Mouse (Mus musculus) MEL (cell line): Measurements from ENCODE around the gene Xrcc1. TPM values are rescaled to one million over a fixed set of nuclear protein-coding genes. Genes with fewer than 3 reads are reported as not detected.

ENCODE experiments used
- DNase-seq: peaks from one replicate; pipeline ENCODE4 v3.0.0; 2011; ENCODE audit warnings: low read depth, low spot score
- H3K27ac ChIP-seq: 2 replicates; pipeline ENCODE4 v1.5.1; 2012; ENCODE audit warnings: low read depth, mild to moderate bottlenecking, control low read depth, low read length, moderate library complexity; ENCODE audit not compliant: control insufficient read depth
- H3K27me3 ChIP-seq, 2 experiments: fragments of 150-350 bp in 1 of 2; sonication (generic) in 1 of 2; 2 replicates each; pipeline ENCODE4 v1.6.1; 2012; ENCODE audit warnings: low read length in 2 of 2, mild to moderate bottlenecking in 2 of 2, improper control_type of control experiment in 1 of 2, moderate library complexity in 1 of 2; ENCODE audit not compliant: insufficient read depth in 2 of 2, control insufficient read depth in 1 of 2
- H3K36me3 ChIP-seq, 2 experiments: 2 replicates each; pipeline ENCODE4 v1.6.1; 2012 to 2014; ENCODE audit warnings: low read length in 2 of 2, improper control_type of control experiment in 1 of 2, inconsistent platforms in 1 of 2, mild to moderate bottlenecking in 1 of 2; ENCODE audit not compliant: insufficient read depth in 2 of 2, control insufficient read depth in 1 of 2
- H3K4me1 ChIP-seq, 2 experiments: fragments of 150-350 bp in 1 of 2; sonication (generic) in 1 of 2; 2 replicates each; pipeline ENCODE4 v1.6.1; 2012; ENCODE audit warnings: low read length in 2 of 2, improper control_type of control experiment in 1 of 2, mild to moderate bottlenecking in 1 of 2; ENCODE audit not compliant: insufficient read depth in 2 of 2, control insufficient read depth in 1 of 2
- H3K4me3 ChIP-seq, 2 experiments: fragments of 150-350 bp in 1 of 2; sonication (generic) in 1 of 2; 2 replicates each; pipeline ENCODE4 v1.5.1; 2012; ENCODE audit warnings: low read depth in 2 of 2, low read length in 2 of 2, mild to moderate bottlenecking in 2 of 2, moderate library complexity in 2 of 2, control low read depth in 1 of 2, improper control_type of control experiment in 1 of 2; ENCODE audit not compliant: control insufficient read depth in 1 of 2, insufficient read depth in 1 of 2
- H3K79me2 ChIP-seq: 2 replicates; pipeline ENCODE4 v1.6.1; 2012; ENCODE audit warnings: mild to moderate bottlenecking, low read length, moderate library complexity; ENCODE audit not compliant: control insufficient read depth, poor library complexity, insufficient read depth
- H3K9ac ChIP-seq: 2 replicates; pipeline ENCODE4 v1.6.1; 2012; ENCODE audit warnings: low read depth, mild to moderate bottlenecking, control low read depth, low read length, moderate library complexity; ENCODE audit not compliant: control insufficient read depth, poor library complexity, severe bottlenecking
- H3K9me3 ChIP-seq: fragments of 150-350 bp; sonication (generic); replicated peaks from 2 replicates; pipeline ENCODE4 v1.6.1; 2012; ENCODE audit warnings: mild to moderate bottlenecking, low read length, improper control_type of control experiment, moderate library complexity; ENCODE audit not compliant: insufficient read depth
- BHLHE40 ChIP-seq: IDR thresholded peaks from 2 replicates; pipeline ENCODE4 v1.6.1; 2012; ENCODE audit warnings: low read depth, mild to moderate bottlenecking, inconsistent platforms, low read length, improper control_type of control experiment, borderline replicate concordance
- CTCF ChIP-seq, 3 experiments: IDR thresholded peaks in 2 of 3; conservative IDR thresholded peaks in 1 of 3; 2 replicates each; pipeline ENCODE4 v1.5.1; 2011 to 2012; ENCODE audit warnings: low read length in 3 of 3, low read depth in 2 of 3, mild to moderate bottlenecking in 2 of 3, improper control_type of control experiment in 1 of 3, inconsistent platforms in 1 of 3, mixed read lengths in 1 of 3, moderate library complexity in 1 of 3; ENCODE audit not compliant: control insufficient read depth in 1 of 3, insufficient read depth in 1 of 3, poor library complexity in 1 of 3, severe bottlenecking in 1 of 3
- E2F4 ChIP-seq: IDR thresholded peaks from 2 replicates; pipeline ENCODE4 v1.6.1; 2011; ENCODE audit warnings: low read depth, low read length, improper control_type of control experiment, borderline replicate concordance
- ELF1 ChIP-seq: IDR thresholded peaks from 2 replicates; pipeline ENCODE4 v1.6.1; 2014; ENCODE audit warnings: low read depth, mild to moderate bottlenecking, inconsistent platforms, low read length, improper control_type of control experiment, moderate library complexity
- EP300 ChIP-seq, 2 experiments: IDR thresholded peaks; 2 replicates each; pipeline ENCODE4 v1.6.1; 2011; ENCODE audit warnings: improper control_type of control experiment in 2 of 2, low read length in 2 of 2, low read depth in 1 of 2, mild to moderate bottlenecking in 1 of 2
- ETS1 ChIP-seq: IDR thresholded peaks from 2 replicates; pipeline ENCODE4 v1.6.1; 2012; ENCODE audit warnings: low read depth, mild to moderate bottlenecking, inconsistent platforms, low read length, improper control_type of control experiment, moderate library complexity
- GATA1 ChIP-seq: IDR thresholded peaks from 2 replicates; pipeline ENCODE4 v1.6.1; 2011; ENCODE audit warnings: low read depth, low read length, improper control_type of control experiment
- JUND ChIP-seq: IDR thresholded peaks from 2 replicates; pipeline ENCODE4 v1.6.1; 2011; ENCODE audit warnings: low read depth, mild to moderate bottlenecking, improper control_type of control experiment, low read length
- MAFK ChIP-seq: IDR thresholded peaks from 2 replicates; pipeline ENCODE4 v1.6.1; 2011; ENCODE audit warnings: low read depth, mild to moderate bottlenecking, low read length, improper control_type of control experiment, borderline replicate concordance
- MAX ChIP-seq: IDR thresholded peaks from 2 replicates; pipeline ENCODE4 v1.6.1; 2011; ENCODE audit warnings: low read length, improper control_type of control experiment
- NELFE ChIP-seq: IDR thresholded peaks from 2 replicates; pipeline ENCODE4 v1.6.1; 2011; ENCODE audit warnings: low read depth, low read length, improper control_type of control experiment
- NRF1 ChIP-seq: IDR thresholded peaks from 2 replicates; pipeline ENCODE4 v1.6.1; 2014; ENCODE audit warnings: low read depth, mild to moderate bottlenecking, inconsistent platforms, low read length, improper control_type of control experiment, moderate library complexity; ENCODE audit not compliant: poor library complexity, insufficient read depth, severe bottlenecking
- POLR2AphosphoS2 ChIP-seq: IDR thresholded peaks from 2 replicates; pipeline ENCODE4 v1.6.1; 2011; ENCODE audit warnings: low read length, improper control_type of control experiment
- POLR2AphosphoS5 ChIP-seq: IDR thresholded peaks from 2 replicates; pipeline ENCODE4 v1.6.1; 2012; ENCODE audit warnings: low read depth, borderline replicate concordance, mild to moderate bottlenecking, inconsistent platforms, low read length, moderate library complexity, mixed read lengths
- RAD21 ChIP-seq: IDR thresholded peaks from 2 replicates; pipeline ENCODE4 v1.6.1; 2011; ENCODE audit warnings: mild to moderate bottlenecking, low read depth, low read length, improper control_type of control experiment
- RCOR1 ChIP-seq: IDR thresholded peaks from 2 replicates; pipeline ENCODE4 v1.6.1; 2012; ENCODE audit warnings: low read depth, mild to moderate bottlenecking, inconsistent platforms, low read length, improper control_type of control experiment
- SIN3A ChIP-seq: IDR thresholded peaks from 2 replicates; pipeline ENCODE4 v1.6.1; 2012; ENCODE audit warnings: low read length, improper control_type of control experiment, inconsistent platforms
- TBP ChIP-seq: IDR thresholded peaks from 2 replicates; pipeline ENCODE4 v1.8.0; 2011; ENCODE audit warnings: low read depth, low read length, improper control_type of control experiment
- TCF12 ChIP-seq: IDR thresholded peaks from 2 replicates; pipeline ENCODE4 v1.6.1; 2014; ENCODE audit warnings: low read depth, mild to moderate bottlenecking, inconsistent platforms, low read length, improper control_type of control experiment, moderate library complexity
- UBTF ChIP-seq: IDR thresholded peaks from 2 replicates; pipeline ENCODE4 v1.6.1; 2012; ENCODE audit warnings: low read depth, mild to moderate bottlenecking, inconsistent platforms, low read length, improper control_type of control experiment, moderate library complexity, borderline replicate concordance; ENCODE audit not compliant: insufficient read depth
- ZNF384 ChIP-seq: IDR thresholded peaks from 2 replicates; pipeline ENCODE4 v1.6.1; 2012; ENCODE audit warnings: low read depth, mild to moderate bottlenecking, inconsistent platforms, low read length, improper control_type of control experiment
- polyA plus RNA-seq, 2 experiments: library from polyadenylated mRNA; stranded (reverse) in 1 of 2; unstranded in 1 of 2; fragments of >175 nt in 1 of 2; fragments of >200 nt in 1 of 2; gene quantifications; 2 replicates each; pipeline versions ENCODE4 v1.2.1 to v1.2.4; 2012; ENCODE audit warnings: low replicate concordance in 2 of 2, low read depth in 1 of 2; ENCODE audit not compliant: insufficient read length in 2 of 2, insufficient read depth in 1 of 2, missing spikeins in 1 of 2
- total RNA-seq: library from RNA; depleted of rRNA; stranded (reverse); fragments of 300-350 nt; gene quantifications from 2 replicates; pipeline ENCODE4 v1.2.3, GENCODE M21; 2012

The Xrcc1 gene
- total and polyA plus RNA-seq, 3 experiments = 97.4 to 574 (median 101) TPM

GRCm38 (mm10) chr7:24551985-24552759 is 6.1 kb downstream of the Xrcc1 start:
- Histone ChIP-seq H3K36me3 (no peaks in the 10 kb centered on the region; a peak in 1 of 4 replicates), H3K27ac (no peak overlapping the region), H3K27me3 (no peaks in the 10 kb centered on the region)

GRCm38 (mm10) chr7:24555786-24556185 is 9.7 kb downstream of the Xrcc1 start:
- no peak overlapping the region for H3K9ac ChIP-seq
- no peak overlapping the region for H3K4me3 ChIP-seq
- DNase-seq = no peak
- H3K4me1 ChIP-seq = no peaks in the 10 kb centered on the region
- no peaks in the 10 kb centered on the region for H3K27me3 ChIP-seq
- TF ChIP-seq ETS1 (no peak), RAD21 (no peak), ZNF384 (no peak), ELF1 (no peak), E2F4 (no peak), TBP (no peak), RCOR1 (no peak), POLR2AphosphoS2 (no peak), MAX (no peak), NELFE (no peak), MAFK (no peak), UBTF (no peak), EP300 (IDR thresholded peaks at IDR 0.05; ENCODE audit: low read depth in 1 of 2, low read length in 2 of 2) (no peak), NRF1 (no peak), SIN3A (no peak), POLR2AphosphoS5 (no peak)
- H3K27ac ChIP-seq = no peak overlapping the region
- H3K36me3 ChIP-seq = no peaks in the 10 kb centered on the region
- H3K9me3 ChIP-seq = no peaks in the 10 kb centered on the region
- no peaks in the 10 kb centered on the region for H3K79me2 ChIP-seq

More at GRCm38 (mm10) chr7:24551985-24552759, 6.1 kb downstream of the Xrcc1 start:
- Histone ChIP-seq H3K9ac (no peak overlapping the region), H3K4me1 (peaks cover 0 to 4% of the 10 kb centered on the region in 2 experiments; a peak in 1 of 4 replicates), H3K9me3 (no peaks in the 10 kb centered on the region), H3K79me2 (peaks cover 7% of the 10 kb centered on the region), H3K4me3 (no peak overlapping the region)
- no peak for TF ChIP-seq JUND
- no peak for TF ChIP-seq BHLHE40
- no peak for TF ChIP-seq RCOR1
- no peak for TF ChIP-seq TCF12
- no peak for TF ChIP-seq GATA1
- no peak for TF ChIP-seq CTCF (IDR thresholded peaks at IDR 0.05 in 2 of 3, conservative IDR thresholded peaks at IDR 0.05 in 1 of 3; ENCODE audit: control insufficient read depth in 1 of 3, insufficient read depth in 1 of 3, low read depth in 2 of 3, low read length in 3 of 3, poor library complexity in 1 of 3, severe bottlenecking in 1 of 3)
- TF ChIP-seq NRF1 = no peak
- no peak for DNase-seq
